Mouse (Mus musculus) MEL (cell line): ENCODE results near the gene Iglon5. TPM values are rescaled to one million over a fixed set of nuclear protein-coding genes. Genes with fewer than 3 reads are reported as not detected.

Experiments
- DNase-seq: peaks from one replicate; pipeline ENCODE4 v3.0.0; 2011; ENCODE audit warnings: low read depth, low spot score
- H3K27ac ChIP-seq: 2 replicates; pipeline ENCODE4 v1.5.1; 2012; ENCODE audit warnings: low read depth, mild to moderate bottlenecking, control low read depth, low read length, moderate library complexity; ENCODE audit not compliant: control insufficient read depth
- H3K27me3 ChIP-seq, 2 experiments: fragments of 150-350 bp in 1 of 2; sonication (generic) in 1 of 2; 2 replicates each; pipeline ENCODE4 v1.6.1; 2012; ENCODE audit warnings: low read length in 2 of 2, mild to moderate bottlenecking in 2 of 2, improper control_type of control experiment in 1 of 2, moderate library complexity in 1 of 2; ENCODE audit not compliant: insufficient read depth in 2 of 2, control insufficient read depth in 1 of 2
- H3K36me3 ChIP-seq, 2 experiments: 2 replicates each; pipeline ENCODE4 v1.6.1; 2012 to 2014; ENCODE audit warnings: low read length in 2 of 2, improper control_type of control experiment in 1 of 2, inconsistent platforms in 1 of 2, mild to moderate bottlenecking in 1 of 2; ENCODE audit not compliant: insufficient read depth in 2 of 2, control insufficient read depth in 1 of 2
- H3K4me1 ChIP-seq, 2 experiments: fragments of 150-350 bp in 1 of 2; sonication (generic) in 1 of 2; 2 replicates each; pipeline ENCODE4 v1.6.1; 2012; ENCODE audit warnings: low read length in 2 of 2, improper control_type of control experiment in 1 of 2, mild to moderate bottlenecking in 1 of 2; ENCODE audit not compliant: insufficient read depth in 2 of 2, control insufficient read depth in 1 of 2
- H3K4me3 ChIP-seq, 2 experiments: fragments of 150-350 bp in 1 of 2; sonication (generic) in 1 of 2; 2 replicates each; pipeline ENCODE4 v1.5.1; 2012; ENCODE audit warnings: low read depth in 2 of 2, low read length in 2 of 2, mild to moderate bottlenecking in 2 of 2, moderate library complexity in 2 of 2, control low read depth in 1 of 2, improper control_type of control experiment in 1 of 2; ENCODE audit not compliant: control insufficient read depth in 1 of 2, insufficient read depth in 1 of 2
- H3K79me2 ChIP-seq: 2 replicates; pipeline ENCODE4 v1.6.1; 2012; ENCODE audit warnings: mild to moderate bottlenecking, low read length, moderate library complexity; ENCODE audit not compliant: control insufficient read depth, poor library complexity, insufficient read depth
- H3K9ac ChIP-seq: 2 replicates; pipeline ENCODE4 v1.6.1; 2012; ENCODE audit warnings: low read depth, mild to moderate bottlenecking, control low read depth, low read length, moderate library complexity; ENCODE audit not compliant: control insufficient read depth, poor library complexity, severe bottlenecking
- H3K9me3 ChIP-seq: fragments of 150-350 bp; sonication (generic); replicated peaks from 2 replicates; pipeline ENCODE4 v1.6.1; 2012; ENCODE audit warnings: mild to moderate bottlenecking, low read length, improper control_type of control experiment, moderate library complexity; ENCODE audit not compliant: insufficient read depth
- BHLHE40 ChIP-seq: IDR thresholded peaks from 2 replicates; pipeline ENCODE4 v1.6.1; 2012; ENCODE audit warnings: low read depth, mild to moderate bottlenecking, inconsistent platforms, low read length, improper control_type of control experiment, borderline replicate concordance
- CHD1 ChIP-seq: IDR thresholded peaks from 2 replicates; pipeline ENCODE4 v1.6.1; 2012; ENCODE audit warnings: low read depth, mild to moderate bottlenecking, inconsistent platforms, low read length, improper control_type of control experiment
- EP300 ChIP-seq, 2 experiments: IDR thresholded peaks; 2 replicates each; pipeline ENCODE4 v1.6.1; 2011; ENCODE audit warnings: improper control_type of control experiment in 2 of 2, low read length in 2 of 2, low read depth in 1 of 2, mild to moderate bottlenecking in 1 of 2
- GABPA ChIP-seq: IDR thresholded peaks from 2 replicates; pipeline ENCODE4 v1.6.1; 2012; ENCODE audit warnings: low read depth, mild to moderate bottlenecking, inconsistent platforms, low read length, improper control_type of control experiment, moderate library complexity
- GATA1 ChIP-seq: IDR thresholded peaks from 2 replicates; pipeline ENCODE4 v1.6.1; 2011; ENCODE audit warnings: low read depth, low read length, improper control_type of control experiment
- HCFC1 ChIP-seq: IDR thresholded peaks from 2 replicates; pipeline ENCODE4 v1.6.1; 2012; ENCODE audit warnings: low read depth, mild to moderate bottlenecking, inconsistent platforms, low read length, improper control_type of control experiment, moderate library complexity
- MAX ChIP-seq: IDR thresholded peaks from 2 replicates; pipeline ENCODE4 v1.6.1; 2011; ENCODE audit warnings: low read length, improper control_type of control experiment
- MAZ ChIP-seq: IDR thresholded peaks from 2 replicates; pipeline ENCODE4 v1.6.1; 2012; ENCODE audit warnings: low read depth, mild to moderate bottlenecking, inconsistent platforms, low read length, improper control_type of control experiment
- MEF2A ChIP-seq: IDR thresholded peaks from 2 replicates; pipeline ENCODE4 v1.6.1; 2014; ENCODE audit warnings: low read depth, mild to moderate bottlenecking, inconsistent platforms, low read length, improper control_type of control experiment; ENCODE audit not compliant: poor library complexity, insufficient replicate concordance, severe bottlenecking; ENCODE audit errors: extremely low read depth
- MYC ChIP-seq: IDR thresholded peaks from 2 replicates; pipeline ENCODE4 v1.6.1; 2011; ENCODE audit warnings: low read depth, mild to moderate bottlenecking, low read length, improper control_type of control experiment, moderate library complexity
- NELFE ChIP-seq: IDR thresholded peaks from 2 replicates; pipeline ENCODE4 v1.6.1; 2011; ENCODE audit warnings: low read depth, low read length, improper control_type of control experiment
- POLR2AphosphoS5 ChIP-seq: IDR thresholded peaks from 2 replicates; pipeline ENCODE4 v1.6.1; 2012; ENCODE audit warnings: low read depth, borderline replicate concordance, mild to moderate bottlenecking, inconsistent platforms, low read length, moderate library complexity, mixed read lengths
- SMC3 ChIP-seq: IDR thresholded peaks from 2 replicates; pipeline ENCODE4 v1.6.1; 2011; ENCODE audit warnings: low read depth, low read length, improper control_type of control experiment
- TAL1 ChIP-seq: IDR thresholded peaks from 2 replicates; pipeline ENCODE4 v1.6.1; 2012; ENCODE audit warnings: mild to moderate bottlenecking, inconsistent platforms, low read length, moderate library complexity, mixed read lengths
- UBTF ChIP-seq: IDR thresholded peaks from 2 replicates; pipeline ENCODE4 v1.6.1; 2012; ENCODE audit warnings: low read depth, mild to moderate bottlenecking, inconsistent platforms, low read length, improper control_type of control experiment, moderate library complexity, borderline replicate concordance; ENCODE audit not compliant: insufficient read depth
- USF1 ChIP-seq: IDR thresholded peaks from 2 replicates; pipeline ENCODE4 v1.6.1; 2014; ENCODE audit warnings: low read depth, mild to moderate bottlenecking, inconsistent platforms, low read length, improper control_type of control experiment, moderate library complexity
- USF2 ChIP-seq, 2 experiments: IDR thresholded peaks; 2 replicates each; pipeline ENCODE4 v1.6.1; 2011 to 2012; ENCODE audit warnings: improper control_type of control experiment in 2 of 2, low read length in 2 of 2, borderline replicate concordance in 1 of 2, inconsistent platforms in 1 of 2, low read depth in 1 of 2, mild to moderate bottlenecking in 1 of 2; ENCODE audit not compliant: insufficient read depth in 1 of 2
- ZMIZ1 ChIP-seq: IDR thresholded peaks from 2 replicates; pipeline ENCODE4 v1.6.1; 2012; ENCODE audit warnings: low read depth, mild to moderate bottlenecking, inconsistent platforms, low read length, improper control_type of control experiment, moderate library complexity
- polyA plus RNA-seq, 2 experiments: library from polyadenylated mRNA; stranded (reverse) in 1 of 2; unstranded in 1 of 2; fragments of >175 nt in 1 of 2; fragments of >200 nt in 1 of 2; gene quantifications; 2 replicates each; pipeline versions ENCODE4 v1.2.1 to v1.2.4; 2012; ENCODE audit warnings: low replicate concordance in 2 of 2, low read depth in 1 of 2; ENCODE audit not compliant: insufficient read length in 2 of 2, insufficient read depth in 1 of 2, missing spikeins in 1 of 2
- total RNA-seq: library from RNA; depleted of rRNA; stranded (reverse); fragments of 300-350 nt; gene quantifications from 2 replicates; pipeline ENCODE4 v1.2.3, GENCODE M21; 2012

Iglon5 gene
- total and polyA plus RNA-seq, 3 experiments = not detected

GRCm38 (mm10) chr7:43515076-43515475 is 25.2 kb upstream of the Iglon5 start:
- TF ChIP-seq TAL1 = no peak
- TF ChIP-seq MAZ = no peak
- TF ChIP-seq MEF2A = no peak
- TF ChIP-seq USF2 (IDR thresholded peaks at IDR 0.05; ENCODE audit: borderline replicate concordance in 1 of 2, insufficient read depth in 1 of 2, low read depth in 1 of 2, low read length in 2 of 2) = no peak
- no peak overlapping the region for H3K4me3 ChIP-seq
- H3K9ac ChIP-seq = no peak overlapping the region
- H3K27ac ChIP-seq = no peak overlapping the region
- DNase-seq = no peak
- no peaks in the 10 kb centered on the region for H3K79me2 ChIP-seq
- no peaks in the 10 kb centered on the region for H3K36me3 ChIP-seq
- H3K27me3 ChIP-seq = no peaks in the 10 kb centered on the region
- no peaks in the 10 kb centered on the region for H3K4me1 ChIP-seq
- no peaks in the 10 kb centered on the region for H3K9me3 ChIP-seq

- no peak for DNase-seq
- no peaks in the 10 kb centered on the region for H3K36me3 ChIP-seq
- H3K79me2 ChIP-seq = no peaks in the 10 kb centered on the region
- no peaks in the 10 kb centered on the region for H3K9me3 ChIP-seq
- H3K27ac ChIP-seq = no peak overlapping the region
- H3K4me3 ChIP-seq = no peak overlapping the region
- H3K4me1 ChIP-seq = no peaks in the 10 kb centered on the region
- H3K27me3 ChIP-seq = no peaks in the 10 kb centered on the region
- H3K9ac ChIP-seq = no peak overlapping the region
- TF ChIP-seq UBTF = no peak
- no peak for TF ChIP-seq USF1
- no peak for TF ChIP-seq CHD1
- no peak for TF ChIP-seq EP300 (IDR thresholded peaks at IDR 0.05; ENCODE audit: low read depth in 1 of 2, low read length in 2 of 2)
- no peak for TF ChIP-seq GABPA
- no peak for TF ChIP-seq NELFE
- no peak for TF ChIP-seq POLR2AphosphoS5
- TF ChIP-seq MAX = no peak
- no peak for TF ChIP-seq MYC
- TF ChIP-seq HCFC1 = no peak
- TF ChIP-seq SMC3 = no peak
- no peak for TF ChIP-seq ZMIZ1
- TF ChIP-seq TAL1 = no peak
- TF ChIP-seq MEF2A = no peak
- TF ChIP-seq GATA1 = no peak
- no peak for TF ChIP-seq BHLHE40
These were observed 22.6 kb upstream of the Iglon5 start for GRCm38 (mm10) chr7:43512519-43512918.
